Mouse (Mus musculus) left cerebral cortex, adult 18-20 months (tissue): Measurements from ENCODE around the gene Tmem169. TPM values are rescaled to one million over a fixed set of nuclear protein-coding genes. Genes with fewer than 3 reads are reported as not detected.

Experiments
- DNase-seq, 2 experiments: peaks; one replicate each; pipeline ENCODE4 v3.0.0; 2021 to 2022; ENCODE audit warnings: low spot score in 2 of 2, mixed read lengths in 1 of 2
- total RNA-seq, 2 experiments: library from RNA; stranded (reverse); gene quantifications; 2 replicates each; pipeline ENCODE4 v1.2.3; 2021

Gene Tmem169
- total RNA-seq, 2 experiments from 2014 or later: 13.7 to 14.1 TPM

GRCm38 (mm10) chr1:72320759-72321158 is 36.6 kb downstream of the Tmem169 start:
- DNase-seq: no peak

- DNase-seq: no peak
Observed at GRCm38 (mm10) chr1:72323248-72323647, 39.1 kb downstream of the Tmem169 start.

GRCm38 (mm10) chr1:72326162-72326821 is 42.1 kb downstream of the Tmem169 start:
- no peak for DNase-seq

GRCm38 (mm10) chr1:72334807-72335206 is 50.6 kb downstream of the Tmem169 start:
- no peak for DNase-seq

- DNase-seq: peak; percentile 12 to 59
Observed at GRCm38 (mm10) chr1:72336780-72337179, 52.6 kb downstream of the Tmem169 start.

GRCm38 (mm10) chr1:72338341-72338740 is 54.2 kb downstream of the Tmem169 start:
- DNase-seq: no peak

- no peak for DNase-seq
Observed at GRCm38 (mm10) chr1:72347873-72348272, 63.7 kb downstream of the Tmem169 start.

Other genes with a start within 250 kb of the Tmem169 start
- gene Mreg, start 72.1 kb upstream of the Tmem169 start, total RNA-seq: 1 to 10 TPM; 5.2 to 6.1 TPM
- 1 to 10 TPM; 5.1 to 6.4 TPM for gene Pecr, start 55 bp upstream of the Tmem169 start, total RNA-seq
- gene Xrcc5, start 23.1 kb downstream of the Tmem169 start, total RNA-seq: 10 to 100 TPM; 18.5 to 22.2 TPM